8 mouse cellular contexts compared by ENCODE assay signal in genomic region chr9:115847289-115848074, GRCm38 (mm10).
DNase-seq lines count a peak whose midpoint lies in the region; ATAC-seq lines count a peak whose summit lies in the region.

No protein-coding gene starts in this region.

- 40% methylated on average over 12 of the region's 12 CpGs for WGBS in heart, embryonic 10.5 days
- WGBS in hindbrain, embryonic 14.5 days = 55% methylated on average over 12 of the region's 12 CpGs
- 45% methylated on average over 12 of the region's 12 CpGs for WGBS in midbrain, embryonic 13.5 days

- DNase-seq in heart, embryonic 10.5 days (ENCODE audit: low spot score) = peak; percentile 55
- DNase-seq in heart, adult 18-20 months = no peak
- DNase-seq in embryo, embryonic 10.5 days (ENCODE audit: low spot score) = peak; percentile 78
- DNase-seq in hindbrain, embryonic 14.5 days (ENCODE audit: low spot score) = peak; percentile 55
- no peak for DNase-seq in adrenal gland, postnatal 10 days
- DNase-seq in urinary bladder, adult 2 months (ENCODE audit: low spot score) = no peak
- no peak for DNase-seq in layer of hippocampus, postnatal 14 days (ENCODE audit: low spot score in 2 of 2)

- no peak overlapping the region for H3K9ac ChIP-seq in hindbrain, embryonic 14.5 days
- H3K9ac ChIP-seq in midbrain, embryonic 13.5 days (replicated peaks) = no peak overlapping the region

- no peaks in the 10 kb centered on the region for H3K27me3 ChIP-seq in heart, embryonic 10.5 days (ENCODE audit: insufficient read depth, poor library complexity, severe bottlenecking)
- H3K27me3 ChIP-seq in hindbrain, embryonic 14.5 days (ENCODE audit: control insufficient read depth, insufficient read depth, low read length) = no peaks in the 10 kb centered on the region
- no peaks in the 10 kb centered on the region for H3K27me3 ChIP-seq in midbrain, embryonic 13.5 days

- H3K27ac ChIP-seq in heart, embryonic 10.5 days = peak overlapping the region; percentile 1; the same call in 1 of the 2 replicates
- no peak overlapping the region for H3K27ac ChIP-seq in hindbrain, embryonic 14.5 days
- H3K27ac ChIP-seq in midbrain, embryonic 13.5 days = no peak overlapping the region

- H3K4me3 ChIP-seq in heart, embryonic 10.5 days = peak overlapping the region; percentile 34; the same call in 1 of the 2 replicates
- no peak overlapping the region; the same call in 1 of the 2 replicates for H3K4me3 ChIP-seq in hindbrain, embryonic 14.5 days (replicated peaks; ENCODE audit: low read length)
- H3K4me3 ChIP-seq in midbrain, embryonic 13.5 days (replicated peaks) = peak overlapping the region; percentile 24

- peaks cover 2% of the 10 kb centered on the region; the same call in 1 of the 2 replicates for H3K4me1 ChIP-seq in heart, embryonic 10.5 days
- no peaks in the 10 kb centered on the region for H3K4me1 ChIP-seq in hindbrain, embryonic 14.5 days (replicated peaks; ENCODE audit: control insufficient read depth, insufficient read depth, low read length)
- H3K4me1 ChIP-seq in midbrain, embryonic 13.5 days (replicated peaks) = peaks cover 4% of the 10 kb centered on the region; the same call in 1 of the 2 replicates

- peak; percentile 65; the same call in 1 of the 2 replicates for ATAC-seq in hindbrain, embryonic 14.5 days (ENCODE audit: low FRiP score)
- ATAC-seq in midbrain, embryonic 13.5 days = peak; percentile 83

- no peaks in the 10 kb centered on the region for H3K9me3 ChIP-seq in heart, embryonic 10.5 days
- no peaks in the 10 kb centered on the region for H3K9me3 ChIP-seq in hindbrain, embryonic 14.5 days (ENCODE audit: control insufficient read depth, low read length)
- H3K9me3 ChIP-seq in midbrain, embryonic 13.5 days = no peaks in the 10 kb centered on the region

- peak overlapping the region; percentile 39 for H3K4me2 ChIP-seq in hindbrain, embryonic 14.5 days (replicated peaks)
- peak overlapping the region; percentile 42 for H3K4me2 ChIP-seq in midbrain, embryonic 13.5 days (replicated peaks)

- H3K36me3 ChIP-seq in heart, embryonic 10.5 days = no peaks in the 10 kb centered on the region
- no peaks in the 10 kb centered on the region for H3K36me3 ChIP-seq in hindbrain, embryonic 14.5 days (replicated peaks; ENCODE audit: control insufficient read depth, insufficient read depth)
- H3K36me3 ChIP-seq in midbrain, embryonic 13.5 days = no peaks in the 10 kb centered on the region

Comparison
In these comparisons a context has a peak if more than half of its experiments do, and no peak if none do; other contexts are left out.
1. DNase-seq: peak in heart, embryonic 10.5 days (single experiment), embryo, embryonic 10.5 days (single experiment) and hindbrain, embryonic 14.5 days (single experiment); none in heart, adult 18-20 months (0 of 2), adrenal gland, postnatal 10 days (single experiment), urinary bladder, adult 2 months (single experiment) and layer of hippocampus, postnatal 14 days (0 of 2).